Mouse (Mus musculus) liver, postnatal 0 days (tissue): Measurements from ENCODE around the gene Chga.

Source experiments
- CTCF ChIP-seq: sonication (generic); IDR thresholded peaks from 2 replicates; pipeline ENCODE4 v1.5.1; 2016; ENCODE audit warnings: antibody characterized with exemption, low read depth
- EP300 ChIP-seq: IDR thresholded peaks from 2 replicates; pipeline ENCODE4 v1.6.1; 2016; ENCODE audit warnings: antibody characterized with exemption, low read depth, mild to moderate bottlenecking

DNA sequence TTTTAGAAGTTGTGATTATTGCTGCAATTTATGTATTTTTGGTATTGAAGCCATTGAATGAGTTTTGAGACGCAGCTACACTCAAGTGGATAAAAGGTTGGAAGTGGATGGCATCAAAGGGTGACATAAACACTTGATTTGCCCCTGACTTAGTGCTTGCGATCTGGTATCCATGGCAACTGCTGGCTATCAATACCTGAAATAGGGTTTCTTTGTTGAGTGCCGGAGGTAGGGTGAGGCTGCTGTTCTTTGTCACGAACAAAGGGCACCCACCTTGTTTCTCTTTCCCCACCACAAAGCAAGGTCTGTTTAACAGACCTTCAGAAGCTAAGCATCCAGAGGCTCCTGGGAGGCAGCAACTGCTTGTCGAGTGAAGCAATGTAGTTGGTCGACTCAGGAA is 9.6 kb upstream of the Chga start:
- TF ChIP-seq CTCF (no peak), EP300 (no peak)
